Mouse (Mus musculus): ENCODE data around the gene Rnf141. TPM values are rescaled to one million over a fixed set of nuclear protein-coding genes. Genes with fewer than 3 reads are reported as not detected.

The Rnf141 gene
- total RNA-seq, 2 experiments from 2014 or later = 20.1 to 21.4 TPM

DNA sequence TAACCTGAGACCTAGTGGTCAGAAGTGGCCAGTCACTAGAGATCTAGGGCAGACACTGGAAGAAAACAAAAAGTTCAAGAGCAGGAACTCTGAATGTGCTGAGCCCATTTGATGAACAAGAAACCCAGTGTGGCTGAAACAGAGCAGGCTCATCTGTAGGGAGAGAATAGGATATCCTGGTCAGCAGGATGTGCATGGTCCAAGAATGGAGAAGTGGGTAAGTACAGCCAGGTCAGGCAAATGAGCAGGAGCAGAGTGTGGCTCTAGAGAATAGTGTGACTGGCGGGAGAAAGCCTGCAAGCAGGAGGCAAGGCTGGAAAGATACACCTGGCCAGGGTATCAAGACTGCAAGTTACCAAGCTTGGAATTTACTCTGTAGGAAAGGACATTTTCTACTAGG is 11.3 kb upstream of the Rnf141 start:
- Histone ChIP-seq H3K27ac (no peak overlapping the region), H3K4me3 (no peak overlapping the region)
- TF ChIP-seq CTCF (IDR thresholded peaks at IDR 0.05) = no peak
- DNase-seq = no peak
- intact Hi-C loops (cut with DNase I) = loop anchor here (5.0 kb wide), 1 partner anchor 72 kb away; no protein-coding TSS in a partner anchor

DNA sequence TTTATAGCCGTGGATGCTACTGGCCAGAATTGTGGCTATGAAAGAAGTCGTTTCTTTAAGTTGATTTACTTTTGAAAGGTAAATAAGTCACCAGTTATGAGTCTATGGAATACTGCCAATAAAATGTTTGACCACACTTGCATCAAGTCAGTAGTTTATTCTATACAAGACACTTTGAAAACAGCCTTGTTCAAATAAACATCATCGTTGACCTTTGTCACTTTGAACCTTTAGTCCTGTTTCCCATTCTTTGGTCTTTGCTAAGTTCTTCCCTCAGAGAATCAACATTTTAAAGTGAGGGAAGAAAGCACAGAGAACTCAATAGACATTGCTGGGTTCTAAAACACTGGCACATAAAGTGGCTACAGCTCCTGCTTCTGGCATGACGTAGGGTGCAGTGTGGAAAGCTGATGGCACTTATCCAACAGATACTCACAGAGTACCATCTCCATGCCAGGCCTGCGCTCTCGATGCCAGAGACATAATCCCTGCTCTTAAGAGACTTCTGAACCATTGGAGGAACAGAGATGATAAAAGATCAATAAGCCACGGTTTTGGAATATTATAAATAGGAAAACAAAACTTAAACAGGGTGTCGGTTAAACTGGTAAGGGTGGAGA is 10.8 kb upstream of the Rnf141 start:
- TF ChIP-seq CTCF (IDR thresholded peaks at IDR 0.05) = no peak
- no peak overlapping the region for H3K27ac ChIP-seq
- intact Hi-C loops (cut with DNase I) = loop anchor here (5.0 kb wide), 1 partner anchor 72 kb away; no protein-coding TSS in a partner anchor
- peak; percentile 59 for DNase-seq
- H3K4me3 ChIP-seq = no peak overlapping the region

DNA sequence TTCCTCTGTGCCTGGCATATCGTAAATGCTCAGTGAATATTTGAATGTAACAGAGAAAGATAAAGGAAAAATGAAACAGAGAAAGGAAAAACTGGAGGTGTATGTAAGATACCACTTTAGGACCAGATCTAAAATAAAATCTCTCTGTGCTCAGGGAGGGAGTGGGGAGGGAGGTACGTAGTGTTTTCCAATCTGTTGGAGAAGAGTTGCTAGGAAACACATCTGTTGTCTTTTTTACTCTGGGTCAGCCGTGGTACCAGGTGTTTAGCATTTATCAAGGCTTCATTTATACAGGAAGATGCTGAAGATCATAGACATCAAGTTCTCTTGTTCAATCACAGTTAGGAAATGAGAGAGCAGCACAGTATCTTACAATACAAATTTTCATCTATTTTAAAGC is 10.3 kb upstream of the Rnf141 start:
- DNase-seq = no peak
- intact Hi-C loops (cut with DNase I) = no loop called here
- H3K27ac ChIP-seq = 0 out of 2 replicates have a peak overlapping the region, but pooled peaks have one; percentile 17
- no peak overlapping the region for H3K4me3 ChIP-seq
- TF ChIP-seq CTCF (IDR thresholded peaks at IDR 0.05) = no peak

DNA sequence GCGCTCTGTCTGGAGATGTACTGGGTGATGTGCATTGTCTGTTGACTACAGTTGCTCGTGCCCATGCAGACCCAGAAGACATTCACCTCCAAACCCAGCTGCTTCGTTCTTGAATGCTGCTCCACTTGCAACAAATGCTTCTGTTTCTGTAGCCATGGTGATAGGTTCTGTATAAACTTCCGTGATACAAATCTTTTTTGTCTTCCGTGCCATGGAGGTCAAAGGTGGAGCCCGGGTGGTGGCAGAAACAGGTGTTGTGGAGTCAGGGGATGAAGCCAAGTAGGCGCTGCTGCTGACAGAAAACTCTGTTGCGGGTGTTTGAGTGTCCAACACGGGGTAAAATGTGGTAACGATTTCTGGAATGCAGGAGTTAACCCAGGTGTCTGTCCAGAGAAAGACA is 9.4 kb upstream of the Rnf141 start:
- no peak overlapping the region for H3K27ac ChIP-seq
- H3K4me3 ChIP-seq = no peak overlapping the region
- TF ChIP-seq CTCF (IDR thresholded peaks at IDR 0.05) = no peak
- DNase-seq = no peak
- intact Hi-C loops (cut with DNase I) = no loop called here

DNA sequence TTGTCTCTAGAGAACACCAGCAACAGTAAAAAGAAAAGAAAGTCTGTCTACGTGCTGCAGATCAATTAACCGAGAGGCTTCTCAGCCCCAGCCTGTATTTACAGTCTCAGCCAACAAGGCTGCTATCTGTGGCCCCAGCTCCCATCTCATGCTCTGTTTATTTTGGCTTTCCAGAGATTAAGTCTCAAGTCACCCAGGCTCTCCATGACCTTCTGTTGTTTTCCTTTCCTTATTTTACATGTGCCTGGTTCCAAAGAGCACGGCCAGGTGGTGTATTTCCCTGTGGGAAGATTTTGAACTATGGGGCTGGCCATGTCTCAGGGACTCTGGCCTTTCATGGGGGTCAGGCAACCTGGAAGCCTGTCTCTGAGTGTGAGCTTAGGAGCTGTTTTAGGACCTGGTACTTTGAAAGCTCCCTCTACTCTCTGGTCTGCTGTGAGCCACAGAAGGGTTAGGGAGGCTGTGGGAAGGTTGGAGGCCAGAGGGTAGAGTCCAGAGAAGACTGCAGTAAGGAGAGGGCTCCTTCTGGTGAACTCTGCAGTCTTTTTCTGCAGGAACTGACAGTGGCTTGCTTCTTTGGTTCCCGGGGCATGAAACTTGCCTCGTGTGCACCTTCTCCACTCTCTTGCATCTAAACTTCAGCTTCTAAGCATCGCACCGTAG is 7.4 kb upstream of the Rnf141 start:
- no peak overlapping the region for H3K4me3 ChIP-seq
- intact Hi-C loops (cut with DNase I) = no loop called here
- DNase-seq = no peak
- no peak for TF ChIP-seq CTCF (IDR thresholded peaks at IDR 0.05)
- 0 out of 2 replicates have a peak overlapping the region, but pooled peaks have one; percentile 16 for H3K27ac ChIP-seq

DNA sequence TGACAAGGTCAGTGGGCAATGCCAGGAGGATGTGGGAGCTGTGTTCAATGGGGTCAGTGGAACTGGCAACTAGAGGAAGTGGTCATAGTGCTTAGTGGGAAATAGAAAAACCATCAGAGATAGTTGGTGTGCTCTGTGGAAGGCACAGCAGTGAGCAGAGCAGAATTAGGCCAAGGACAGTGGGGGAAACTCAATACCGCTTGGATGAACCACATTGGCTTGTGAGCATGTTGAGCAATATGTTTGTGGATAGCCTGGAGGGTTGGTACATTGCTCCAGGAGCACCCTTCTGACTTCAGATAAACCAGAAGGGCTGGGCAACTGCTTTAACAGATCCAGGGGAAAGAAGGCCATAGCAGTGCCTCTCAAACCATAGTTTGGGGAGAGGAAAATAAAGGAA is 4.1 kb upstream of the Rnf141 start:
- H3K4me3 ChIP-seq = no peak overlapping the region
- H3K27ac ChIP-seq = no peak overlapping the region; the same call in 1 of the 2 replicates
- intact Hi-C loops (cut with DNase I) = no loop called here
- TF ChIP-seq CTCF (IDR thresholded peaks at IDR 0.05) = no peak
- DNase-seq = no peak

DNA sequence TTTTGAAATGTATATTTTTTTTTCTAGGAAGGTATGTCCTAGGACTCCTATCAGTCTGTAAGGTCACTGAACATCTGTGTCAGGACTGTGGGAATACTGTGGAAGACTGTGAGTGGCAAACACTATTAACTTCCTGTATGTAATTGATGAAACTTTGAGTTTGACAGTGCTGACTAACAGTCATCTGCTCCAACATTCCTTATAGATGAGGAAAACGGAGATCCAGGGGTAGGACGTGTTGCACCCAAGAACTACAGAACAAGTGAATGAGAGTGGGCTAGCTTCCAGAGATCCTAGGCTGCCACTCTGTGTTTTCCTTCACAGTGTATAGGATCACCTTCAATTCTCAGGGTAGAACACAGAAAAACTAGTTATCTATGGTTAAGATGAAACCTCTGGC is 3.1 kb upstream of the Rnf141 start:
- Histone ChIP-seq H3K4me3 (no peak overlapping the region), H3K27ac (no peak overlapping the region)
- DNase-seq = no peak
- intact Hi-C loops (cut with DNase I) = no loop called here
- no peak for TF ChIP-seq CTCF (IDR thresholded peaks at IDR 0.05)

DNA sequence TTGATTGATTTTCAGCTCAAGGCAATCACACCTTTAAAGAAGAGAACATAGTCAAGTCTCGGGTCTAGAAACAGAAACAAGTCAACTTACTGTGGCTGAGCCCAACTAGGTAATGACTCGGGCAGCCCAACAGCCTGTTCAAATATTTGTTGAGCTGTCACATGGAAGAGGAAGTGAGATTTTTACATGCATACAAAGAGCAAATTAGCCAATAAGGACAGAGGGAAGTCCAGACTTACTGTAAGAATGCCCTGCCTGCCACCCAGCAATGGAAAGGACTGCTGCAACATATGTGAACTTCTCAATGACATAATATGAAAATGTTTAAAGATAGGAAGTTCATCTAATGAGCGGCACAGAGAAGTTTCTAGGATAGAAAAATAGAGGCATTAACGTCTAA is 3.9 kb downstream of the Rnf141 start:
- no peak overlapping the region; the same call in 1 of the 2 replicates for H3K27ac ChIP-seq
- no peak overlapping the region for H3K4me3 ChIP-seq
- intact Hi-C loops (cut with DNase I) = no loop called here
- no peak for TF ChIP-seq CTCF (IDR thresholded peaks at IDR 0.05)
- no peak for DNase-seq

DNA sequence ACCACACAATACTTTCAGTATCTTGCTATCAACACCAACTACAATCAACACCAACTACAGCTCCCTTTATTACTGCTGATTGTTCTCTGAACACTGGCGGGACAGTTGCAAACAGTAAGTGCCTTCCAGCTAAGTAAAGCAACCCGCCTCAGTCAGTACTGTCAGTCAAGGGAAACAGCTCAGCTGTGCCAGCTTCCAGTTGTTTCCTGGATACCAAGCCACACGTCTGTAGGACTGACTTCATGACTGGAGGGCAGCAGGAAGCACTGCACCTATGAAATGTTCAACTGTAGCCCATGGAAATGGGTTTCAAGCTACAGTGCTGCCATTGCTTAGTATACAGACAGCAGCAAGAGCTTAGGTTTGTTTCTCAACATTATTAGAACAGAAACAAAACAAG is 9.7 kb downstream of the Rnf141 start:
- Histone ChIP-seq H3K27ac (no peak overlapping the region), H3K4me3 (no peak overlapping the region)
- no peak for DNase-seq
- intact Hi-C loops (cut with DNase I) = no loop called here
- TF ChIP-seq CTCF (IDR thresholded peaks at IDR 0.05) = no peak

DNA sequence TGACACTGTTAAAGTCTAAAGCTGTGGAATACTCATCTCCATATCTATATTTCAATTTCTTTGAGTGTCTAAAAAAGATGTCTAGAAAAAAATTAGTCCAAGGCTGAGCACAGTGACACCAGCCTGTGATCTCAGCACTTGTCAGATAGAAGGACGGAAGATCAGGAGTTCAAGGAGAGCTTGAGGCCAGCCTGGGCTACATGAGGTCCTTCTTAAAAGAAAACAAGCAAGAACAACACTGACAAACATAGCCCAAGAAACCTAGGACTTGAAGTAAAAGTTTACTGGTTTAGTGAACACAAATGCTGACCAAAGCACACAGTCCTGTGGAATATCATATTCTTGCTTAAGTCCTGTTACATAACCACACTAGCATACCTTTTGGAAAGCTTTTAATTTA is 10.2 kb downstream of the Rnf141 start:
- intact Hi-C loops (cut with DNase I) = no loop called here
- no peak overlapping the region for H3K27ac ChIP-seq
- DNase-seq = no peak
- no peak for TF ChIP-seq CTCF (IDR thresholded peaks at IDR 0.05)
- no peak overlapping the region for H3K4me3 ChIP-seq

DNA sequence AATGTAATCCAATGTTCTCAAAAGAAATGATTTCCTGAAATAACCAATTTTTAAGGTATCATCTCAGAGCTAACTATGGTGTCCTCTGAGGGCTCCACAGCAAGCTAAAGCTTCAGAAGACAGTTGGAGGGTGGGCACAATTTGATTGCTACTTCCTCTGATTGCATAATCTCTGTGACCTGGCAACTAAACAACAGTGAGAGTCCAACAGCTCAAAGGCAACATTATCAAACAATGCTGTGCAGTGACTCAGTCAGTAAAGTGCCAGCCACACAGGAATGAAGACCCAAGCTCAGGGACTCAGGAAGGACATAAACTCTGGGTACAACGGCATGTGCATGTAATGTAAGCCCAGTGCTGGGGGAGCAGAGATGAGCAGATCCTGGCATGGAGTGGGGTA is 11.2 kb downstream of the Rnf141 start:
- no peak overlapping the region for H3K27ac ChIP-seq
- intact Hi-C loops (cut with DNase I) = no loop called here
- no peak for TF ChIP-seq CTCF (IDR thresholded peaks at IDR 0.05)
- no peak for DNase-seq
- H3K4me3 ChIP-seq = no peak overlapping the region

DNA sequence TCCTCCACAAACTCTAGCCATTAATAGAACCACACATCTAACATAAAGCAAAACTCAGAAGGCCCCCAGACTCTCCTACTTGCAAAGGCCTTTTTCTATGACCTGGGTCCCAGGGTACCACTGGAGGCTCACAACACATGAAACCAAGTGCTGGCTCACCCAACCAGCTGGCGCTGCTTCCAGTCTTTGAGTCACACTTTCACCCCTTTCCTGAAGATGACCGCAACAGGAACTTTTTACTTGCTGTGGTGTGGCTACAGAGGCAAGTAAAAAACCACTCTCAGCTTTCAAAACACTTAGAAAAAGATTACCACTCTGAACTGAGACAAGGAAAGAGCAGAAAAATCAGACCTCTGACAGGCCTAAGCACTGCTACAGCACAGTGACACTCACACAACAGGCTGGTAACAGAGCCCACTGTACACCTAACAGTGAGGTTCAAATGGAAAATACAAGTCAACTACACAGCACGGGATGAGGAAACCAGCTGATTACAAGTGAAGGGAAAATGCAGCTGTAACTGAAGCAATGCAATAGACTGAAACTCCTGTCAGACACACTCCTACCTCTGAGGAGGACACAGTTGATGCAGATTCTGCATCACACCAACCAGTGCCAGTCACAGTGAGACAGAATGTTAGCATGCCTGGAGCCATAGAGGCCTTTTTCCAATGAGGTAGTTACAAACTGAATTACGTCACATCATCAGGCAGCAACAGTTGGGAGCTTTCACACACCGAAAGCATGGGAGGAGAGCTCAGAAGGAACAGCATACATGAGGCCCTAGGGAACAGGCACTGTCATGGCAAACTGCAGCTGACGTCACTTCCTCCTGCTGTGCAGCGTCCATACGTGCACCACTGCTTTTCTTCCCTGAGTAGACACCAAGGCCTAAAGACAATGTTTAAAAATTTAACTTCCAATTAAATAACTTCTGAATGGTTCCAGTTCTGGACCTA is 20.0 kb downstream of the Rnf141 start:
- no peak for TF ChIP-seq CTCF (IDR thresholded peaks at IDR 0.05)
- intact Hi-C loops (cut with DNase I) = no loop called here
- DNase-seq = peak; percentile 41
- H3K27ac ChIP-seq = peak overlapping the region; percentile 2; the same call in 1 of the 2 replicates
- no peak overlapping the region for H3K4me3 ChIP-seq

DNA sequence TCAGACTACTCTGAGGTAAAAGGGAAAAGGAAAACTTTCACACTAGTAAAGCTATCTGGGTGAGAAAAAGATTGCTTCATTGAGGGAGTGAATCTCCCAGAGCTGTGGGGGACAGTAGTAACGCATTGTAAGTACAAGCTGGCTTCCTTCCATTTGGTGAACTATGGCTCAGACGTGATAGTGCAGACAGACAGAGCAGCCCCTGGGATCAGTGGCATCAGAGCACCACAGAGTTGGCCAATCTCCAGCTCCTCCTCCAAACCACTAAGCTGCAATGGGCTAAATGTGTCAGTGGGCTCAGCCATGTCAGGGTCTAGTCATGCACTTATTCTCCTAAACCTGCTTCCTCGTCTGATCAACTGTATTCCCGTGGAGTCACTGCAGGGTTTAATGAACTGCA is 20.7 kb downstream of the Rnf141 start:
- no peak for DNase-seq
- H3K27ac ChIP-seq = no peak overlapping the region; the same call in 1 of the 2 replicates
- no peak for TF ChIP-seq CTCF (IDR thresholded peaks at IDR 0.05)
- no peak overlapping the region for H3K4me3 ChIP-seq
- intact Hi-C loops (cut with DNase I) = no loop called here

All from gastrocnemius, adult 2 months (tissue).